Mouse (Mus musculus) embryonic facial prominence, embryonic 13.5 days (tissue): ENCODE data around the gene Fdxr. TPM values are rescaled to one million over a fixed set of nuclear protein-coding genes. Genes with fewer than 3 reads are reported as not detected.

Experiments
- ATAC-seq: fragments of 200-750 bp; cut with Nextera tagmentation; 2 replicates; pipeline ENCODE4 v1.8.0; 2017; ENCODE audit warnings: low read depth; ENCODE audit not compliant: insufficient number of reproducible peaks, insufficient read depth, low FRiP score, low TSS enrichment
- H3K27ac ChIP-seq: fragments of 300-500 bp; sonication (generic); 2 replicates; pipeline ENCODE4 v1.5.1; 2015; ENCODE audit warnings: moderate library complexity, mild to moderate bottlenecking, inconsistent platforms
- H3K27me3 ChIP-seq: fragments of 300-500 bp; sonication (generic); 2 replicates; pipeline ENCODE4 v1.6.1; 2015; ENCODE audit warnings: mild to moderate bottlenecking, inconsistent platforms
- H3K36me3 ChIP-seq: fragments of 300-500 bp; sonication (generic); 2 replicates; pipeline ENCODE4 v1.6.1; 2015; ENCODE audit warnings: mild to moderate bottlenecking, inconsistent platforms
- H3K4me1 ChIP-seq: fragments of 300-500 bp; sonication (generic); 2 replicates; pipeline ENCODE4 v1.6.1; 2015; ENCODE audit warnings: inconsistent platforms
- H3K4me2 ChIP-seq: fragments of 300-500 bp; sonication (generic); 2 replicates; pipeline ENCODE4 v1.6.1; 2015; ENCODE audit warnings: moderate library complexity, mild to moderate bottlenecking, inconsistent platforms
- H3K4me3 ChIP-seq: fragments of 300-500 bp; sonication (generic); 2 replicates; pipeline ENCODE4 v1.5.1; 2015; ENCODE audit warnings: mild to moderate bottlenecking, inconsistent platforms
- H3K9ac ChIP-seq: fragments of 300-500 bp; sonication (generic); 2 replicates; pipeline ENCODE4 v1.6.1; 2015; ENCODE audit warnings: mild to moderate bottlenecking, inconsistent platforms
- H3K9me3 ChIP-seq: fragments of 300-500 bp; sonication (generic); 2 replicates; pipeline ENCODE4 v1.6.1; 2016; ENCODE audit warnings: inconsistent platforms
- WGBS: fragments of 180-500 bp; shearing (Covaris S2); methylation state at CpG from one replicate; pipeline ENCODE4 v1.1.7; 2015; ENCODE audit warnings: mixed read lengths; 5-methylcytosine and 5-hydroxymethylcytosine counted together
- polyA plus RNA-seq: library from polyadenylated mRNA; unstranded; fragments of >200 nt; fragmentation: Nextera tagmentation; extraction: Ambion mirVana; gene quantifications from 2 replicates; pipeline ENCODE4 v1.2.1, GENCODE M21; 2015

Gene Fdxr
- polyA plus RNA-seq, 1 experiment from 2014 or later, result 14.5 TPM

- 2% methylated on average over 22 of the region's 22 CpGs for WGBS
- peak overlapping the region; percentile 63; the same call in 1 of the 2 replicates for H3K9ac ChIP-seq
- no peak overlapping the region for H3K27ac ChIP-seq
- H3K4me3 ChIP-seq, result peak overlapping the region; percentile 46
- ATAC-seq, result no peak
- H3K4me2 ChIP-seq, result peak overlapping the region; percentile 78
- H3K4me1 ChIP-seq, result peaks cover 19% of the 10 kb centered on the region
- H3K36me3 ChIP-seq, result peaks cover 21% of the 10 kb centered on the region
- H3K27me3 ChIP-seq, result peaks cover 83% of the 10 kb centered on the region
- no peaks in the 10 kb centered on the region for H3K9me3 ChIP-seq
Observed at GRCm38 (mm10) chr11:115266400-115266778, 10.5 kb downstream of the Fdxr start.

- 3% methylated on average over 20 of the region's 20 CpGs for WGBS
- Histone ChIP-seq H3K9me3 (no peaks in the 10 kb centered on the region), H3K36me3 (peaks cover 19% of the 10 kb centered on the region), H3K4me2 (no peak overlapping the region; the same call in 1 of the 2 replicates), H3K4me1 (peaks cover 19% of the 10 kb centered on the region), H3K9ac (no peak overlapping the region), H3K4me3 (peak overlapping the region; percentile 30), H3K27ac (no peak overlapping the region), H3K27me3 (peaks cover 88% of the 10 kb centered on the region)
- ATAC-seq, result no peak
Observed at GRCm38 (mm10) chr11:115265771-115266399, 11.0 kb downstream of the Fdxr start.

- no peak for ATAC-seq
- Histone ChIP-seq H3K9me3 (no peaks in the 10 kb centered on the region), H3K27me3 (peaks cover 97% of the 10 kb centered on the region), H3K36me3 (peaks cover 17% of the 10 kb centered on the region), H3K4me1 (peaks cover 19% of the 10 kb centered on the region), H3K9ac (0 out of 2 replicates have a peak overlapping the region, but pooled peaks have one; percentile 2), H3K27ac (no peak overlapping the region), H3K4me3 (peak overlapping the region; percentile 30), H3K4me2 (peak overlapping the region; percentile 57)
- WGBS, result 5% methylated on average over 39 of the region's 39 CpGs
Observed at GRCm38 (mm10) chr11:115264862-115265668, 11.8 kb downstream of the Fdxr start.

GRCm38 (mm10) chr11:115264136-115264861 lies 12.6 kb downstream of the Fdxr start:
- H3K4me3 ChIP-seq, result no peak overlapping the region
- no peak overlapping the region for H3K9ac ChIP-seq
- peaks cover 19% of the 10 kb centered on the region for H3K4me1 ChIP-seq
- no peak overlapping the region for H3K4me2 ChIP-seq
- peaks cover 100% of the 10 kb centered on the region for H3K27me3 ChIP-seq
- H3K36me3 ChIP-seq, result peaks cover 14% of the 10 kb centered on the region
- 62% methylated on average over 7 of the region's 7 CpGs for WGBS
- H3K9me3 ChIP-seq, result no peaks in the 10 kb centered on the region
- no peak overlapping the region for H3K27ac ChIP-seq
- ATAC-seq, result no peak

- no peak overlapping the region for H3K4me2 ChIP-seq
- peaks cover 22% of the 10 kb centered on the region for H3K4me1 ChIP-seq
- peaks cover 100% of the 10 kb centered on the region for H3K27me3 ChIP-seq
- 77% methylated on average over 11 of the region's 11 CpGs for WGBS
- H3K9ac ChIP-seq, result no peak overlapping the region
- no peak overlapping the region for H3K27ac ChIP-seq
- 0 out of 2 replicates have a peak, but pooled peaks cover under 1% of the 10 kb centered on the region for H3K36me3 ChIP-seq
- ATAC-seq, result no peak
- no peaks in the 10 kb centered on the region for H3K9me3 ChIP-seq
- H3K4me3 ChIP-seq, result no peak overlapping the region
Observed at GRCm38 (mm10) chr11:115262954-115263353, 13.9 kb downstream of the Fdxr start.

GRCm38 (mm10) chr11:115259134-115259533 lies 17.7 kb downstream of the Fdxr start:
- no peak for ATAC-seq
- Histone ChIP-seq H3K36me3 (no peaks in the 10 kb centered on the region), H3K4me3 (no peak overlapping the region), H3K9me3 (no peaks in the 10 kb centered on the region), H3K4me2 (no peak overlapping the region), H3K27ac (no peak overlapping the region), H3K27me3 (peaks cover 100% of the 10 kb centered on the region), H3K9ac (no peak overlapping the region), H3K4me1 (peaks cover 8% of the 10 kb centered on the region)
- WGBS, result 61% methylated on average over 4 of the region's 4 CpGs

- Histone ChIP-seq H3K4me1 (peaks cover 8% of the 10 kb centered on the region), H3K27ac (no peak overlapping the region), H3K27me3 (peaks cover 99% of the 10 kb centered on the region), H3K9ac (no peak overlapping the region), H3K4me2 (peak overlapping the region; percentile 50), H3K36me3 (no peaks in the 10 kb centered on the region), H3K4me3 (peak overlapping the region; percentile 27), H3K9me3 (no peaks in the 10 kb centered on the region)
- ATAC-seq, result no peak
- WGBS, result 17% methylated on average over 59 of the region's 59 CpGs
Observed at GRCm38 (mm10) chr11:115257775-115258510, 18.9 kb downstream of the Fdxr start.

GRCm38 (mm10) chr11:115251258-115251657 lies 25.6 kb downstream of the Fdxr start:
- WGBS, result 59% methylated on average over 3 of the region's 3 CpGs
- H3K4me1 ChIP-seq, result peaks cover 15% of the 10 kb centered on the region
- H3K36me3 ChIP-seq, result no peaks in the 10 kb centered on the region
- no peak overlapping the region for H3K9ac ChIP-seq
- no peak overlapping the region for H3K4me2 ChIP-seq
- no peak overlapping the region for H3K27ac ChIP-seq
- no peak overlapping the region for H3K4me3 ChIP-seq
- ATAC-seq, result no peak
- no peaks in the 10 kb centered on the region for H3K9me3 ChIP-seq
- H3K27me3 ChIP-seq, result peaks cover 98% of the 10 kb centered on the region

- no peak overlapping the region for H3K27ac ChIP-seq
- 2% methylated on average over 36 of the region's 36 CpGs for WGBS
- ATAC-seq, result no peak
- H3K27me3 ChIP-seq, result peaks cover 96% of the 10 kb centered on the region
- H3K4me1 ChIP-seq, result peaks cover 15% of the 10 kb centered on the region
- H3K36me3 ChIP-seq, result 0 out of 2 replicates have a peak, but pooled peaks cover under 1% of the 10 kb centered on the region
- H3K9ac ChIP-seq, result peak overlapping the region; percentile 62
- H3K4me2 ChIP-seq, result peak overlapping the region; percentile 93
- no peaks in the 10 kb centered on the region for H3K9me3 ChIP-seq
- peak overlapping the region; percentile 49 for H3K4me3 ChIP-seq
Observed at GRCm38 (mm10) chr11:115250405-115251090, 26.3 kb downstream of the Fdxr start.

- Histone ChIP-seq H3K4me2 (peak overlapping the region; percentile 93), H3K27me3 (peaks cover 89% of the 10 kb centered on the region), H3K36me3 (peaks cover 7% of the 10 kb centered on the region), H3K27ac (no peak overlapping the region), H3K9me3 (no peaks in the 10 kb centered on the region), H3K4me3 (peak overlapping the region; percentile 49), H3K4me1 (peaks cover 15% of the 10 kb centered on the region), H3K9ac (peak overlapping the region; percentile 62)
- WGBS, result 2% methylated on average over 63 of the region's 63 CpGs
- no peak for ATAC-seq
Observed at GRCm38 (mm10) chr11:115249721-115250404, 27.0 kb downstream of the Fdxr start.
